In the genomic region with DNA sequence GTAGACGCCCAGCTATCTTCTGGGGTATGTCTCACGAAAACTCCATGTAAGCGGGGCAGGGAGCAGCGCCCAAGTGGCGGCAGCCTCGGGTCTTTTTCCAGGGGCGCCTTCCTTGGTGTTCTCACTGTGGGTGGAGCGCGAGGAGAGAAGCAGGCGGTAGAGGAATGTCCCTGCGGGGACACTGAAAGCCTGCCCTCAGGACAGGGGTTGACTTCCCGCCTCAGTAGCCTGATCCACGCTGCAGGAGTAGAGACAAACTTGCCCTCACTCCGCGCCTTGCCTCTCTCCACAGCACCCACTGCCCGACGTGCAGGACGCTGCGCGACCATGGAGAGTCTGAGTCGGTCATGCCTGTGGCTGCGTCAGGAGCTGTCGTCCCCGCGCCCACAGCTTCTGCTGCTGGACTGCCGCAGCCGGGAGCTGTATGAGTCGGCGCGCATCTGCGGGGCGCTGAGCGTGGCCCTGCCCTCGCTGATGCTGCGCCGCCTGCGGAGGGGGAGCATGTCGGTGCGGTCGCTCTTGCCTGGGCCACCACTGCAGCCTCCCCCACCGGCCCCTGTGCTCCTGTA, we compare ENCODE assay signal across 8 mouse cellular contexts. TPM values are rescaled to one million over a fixed set of nuclear protein-coding genes. Genes with fewer than 3 reads are reported as not detected.
A peak's percentile ranks its signal among the peaks of the same experiment; 100 is the strongest.
DNase-seq lines count a peak whose midpoint lies in the region; ATAC-seq and TF ChIP-seq lines count a peak whose summit lies in the region.

No protein-coding gene starts in this region.

- no peak overlapping the region for H3K27ac ChIP-seq in embryonic facial prominence, embryonic 14.5 days (replicated peaks; ENCODE audit: low read depth, low read length)
- H3K27ac ChIP-seq in limb, embryonic 13.5 days: no peak overlapping the region
- no peak overlapping the region for H3K27ac ChIP-seq in olfactory bulb, adult 2 months (ENCODE audit: insufficient read depth, low read depth, low read length)
- no peak overlapping the region for H3K27ac ChIP-seq in cerebellum, adult 2 months (ENCODE audit: insufficient read depth, low read length)

- peak overlapping the region; percentile 65 for H3K4me2 ChIP-seq in embryonic facial prominence, embryonic 14.5 days (ENCODE audit: low read depth, low read length)
- peak overlapping the region; percentile 66 for H3K4me2 ChIP-seq in limb, embryonic 13.5 days (replicated peaks)

- ATAC-seq in embryonic facial prominence, embryonic 14.5 days (ENCODE audit: low read depth): peak; percentile 20; the same call in 1 of the 2 replicates
- ATAC-seq in limb, embryonic 13.5 days (ENCODE audit: low FRiP score, low read depth): no peak

- peaks cover 53% of the 10 kb centered on the region for H3K27me3 ChIP-seq in embryonic facial prominence, embryonic 14.5 days (replicated peaks; ENCODE audit: control insufficient read depth, insufficient read depth, low read length)
- peaks cover 61% of the 10 kb centered on the region for H3K27me3 ChIP-seq in limb, embryonic 13.5 days
- no peaks in the 10 kb centered on the region for H3K27me3 ChIP-seq in cerebellum, adult 2 months (ENCODE audit: control insufficient read depth, insufficient read depth, low read length)

- no peak for TF ChIP-seq POLR2A in lung, adult 2 months (IDR thresholded peaks at IDR 0.05; ENCODE audit: borderline replicate concordance, extremely low read depth, low read depth, low read length)
- TF ChIP-seq POLR2A in olfactory bulb, adult 2 months (IDR thresholded peaks at IDR 0.05; ENCODE audit: insufficient read depth, low read depth, low read length): no peak
- no peak for TF ChIP-seq POLR2A in cerebellum, adult 2 months (IDR thresholded peaks at IDR 0.05; ENCODE audit: borderline replicate concordance, insufficient read depth, low read length)

- no peaks in the 10 kb centered on the region for H3K4me1 ChIP-seq in lung, adult 2 months (ENCODE audit: control insufficient read depth, insufficient read depth, low read length)
- no peaks in the 10 kb centered on the region for H3K4me1 ChIP-seq in embryonic facial prominence, embryonic 14.5 days (ENCODE audit: control insufficient read depth, insufficient read depth, low read length)
- H3K4me1 ChIP-seq in limb, embryonic 13.5 days: peaks cover 9% of the 10 kb centered on the region
- H3K4me1 ChIP-seq in olfactory bulb, adult 2 months (ENCODE audit: control insufficient read depth, insufficient read depth, low read length): peaks cover 27% of the 10 kb centered on the region
- 0 out of 2 replicates have a peak, but pooled peaks cover 3% of the 10 kb centered on the region for H3K4me1 ChIP-seq in cerebellum, adult 2 months (ENCODE audit: control insufficient read depth, insufficient read depth, low read length)

- no peaks in the 10 kb centered on the region for H3K36me3 ChIP-seq in embryonic facial prominence, embryonic 14.5 days (ENCODE audit: control insufficient read depth, insufficient read depth, low read length)
- H3K36me3 ChIP-seq in limb, embryonic 13.5 days: no peaks in the 10 kb centered on the region

- H3K9me3 ChIP-seq in embryonic facial prominence, embryonic 14.5 days (ENCODE audit: control insufficient read depth, low read length): no peaks in the 10 kb centered on the region
- no peaks in the 10 kb centered on the region for H3K9me3 ChIP-seq in limb, embryonic 13.5 days

- DNase-seq in lung, adult 2 months: peak; percentile 7
- DNase-seq in lung, postnatal 10 days: no peak
- no peak for DNase-seq in embryonic facial prominence, embryonic 14.5 days (ENCODE audit: low spot score)
- no peak for DNase-seq in layer of hippocampus, postnatal 36 days
- DNase-seq in adrenal gland, postnatal 10 days: no peak
- DNase-seq in cerebellum, adult 2 months: no peak

- TF ChIP-seq CTCF in lung, adult 2 months (IDR thresholded peaks at IDR 0.05; ENCODE audit: insufficient read depth, low read length): no peak
- TF ChIP-seq CTCF in olfactory bulb, adult 2 months (IDR thresholded peaks at IDR 0.05; ENCODE audit: insufficient read depth, low read depth, low read length): no peak
- TF ChIP-seq CTCF in cerebellum, adult 2 months (IDR thresholded peaks at IDR 0.05; ENCODE audit: borderline replicate concordance, insufficient read depth, low read depth, low read length): no peak

- H3K4me3 ChIP-seq in lung, adult 2 months (replicated peaks; ENCODE audit: extremely low read depth, low read depth, low read length): no peak overlapping the region
- peak overlapping the region; percentile 37 for H3K4me3 ChIP-seq in embryonic facial prominence, embryonic 14.5 days (ENCODE audit: low read depth, low read length)
- H3K4me3 ChIP-seq in limb, embryonic 13.5 days: peak overlapping the region; percentile 43
- H3K4me3 ChIP-seq in olfactory bulb, adult 2 months (ENCODE audit: insufficient read depth, low read depth, low read length): peak overlapping the region; percentile 21
- no peak overlapping the region for H3K4me3 ChIP-seq in cerebellum, adult 2 months (replicated peaks; ENCODE audit: insufficient read depth, low read depth, low read length)

- 28% methylated on average over 41 of the region's 41 CpGs for WGBS in lung, adult 2 months
- 13% methylated on average over 22 of the region's 41 CpGs for WGBS in embryonic facial prominence, embryonic 14.5 days
- 16% methylated on average over 39 of the region's 41 CpGs for WGBS in limb, embryonic 13.5 days
- WGBS in olfactory bulb, adult 2 months: 19% methylated on average over 38 of the region's 41 CpGs
- 16% methylated on average over 41 of the region's 41 CpGs for WGBS in cerebellum, adult 2 months

- peak overlapping the region; percentile 49 for H3K9ac ChIP-seq in embryonic facial prominence, embryonic 14.5 days (ENCODE audit: low read depth, low read length)
- H3K9ac ChIP-seq in limb, embryonic 13.5 days: peak overlapping the region; percentile 57

RNA-seq across cellular contexts. Expression of a gene that starts 0.8 kb away (rescaled TPM):
- 1.3 and 1.4 TPM in 2 replicates for polyA plus RNA-seq in lung, adult 2 months (2012; rRNA removed)
- 1.6 and 2.2 TPM in 2 replicates for polyA plus RNA-seq in embryonic facial prominence, embryonic 14.5 days (2014; fragmentation: Nextera tagmentation; extraction: Ambion mirVana)
- 22.6 and 23.2 TPM in 2 replicates for polyA plus RNA-seq in limb, embryonic 13.5 days (2015; fragmentation: Nextera tagmentation; extraction: Ambion mirVana)
- not detected in 2 replicates for polyA plus RNA-seq in olfactory bulb, adult 2 months (2012; ENCODE audit: insufficient read depth, insufficient read length, low replicate concordance, missing spikeins)
- total RNA-seq in layer of hippocampus, postnatal 36 days (2021): under 1 TPM; 0.18 to 0.25 TPM
- total RNA-seq in adrenal gland, postnatal 10 days (2021): 1 to 10 TPM in 1 of 2 experiments, under 1 TPM in 1; 0.67 to 1.1 TPM
- polyA plus RNA-seq in cerebellum, adult 2 months (2012; rRNA removed): 0.43 and 0.52 TPM in 2 replicates

RNA-seq across cellular contexts. Expression of a gene that starts 19.9 kb away (rescaled TPM):
- 5.1 and 6.1 TPM in 2 replicates for polyA plus RNA-seq in lung, adult 2 months (2012; rRNA removed)
- 16.6 and 19.9 TPM in 2 replicates for polyA plus RNA-seq in embryonic facial prominence, embryonic 14.5 days (2014; fragmentation: Nextera tagmentation; extraction: Ambion mirVana)
- 21.7 TPM in 2 replicates for polyA plus RNA-seq in limb, embryonic 13.5 days (2015; fragmentation: Nextera tagmentation; extraction: Ambion mirVana)
- polyA plus RNA-seq in olfactory bulb, adult 2 months (2012; ENCODE audit: insufficient read depth, insufficient read length, low replicate concordance, missing spikeins): not detected in 2 replicates
- total RNA-seq in layer of hippocampus, postnatal 36 days (2021): 100 to 1,000 TPM; 107 to 123 TPM
- 10 to 100 TPM in 1 of 2 experiments, 1 to 10 TPM in 1; 5.6 to 13.8 TPM for total RNA-seq in adrenal gland, postnatal 10 days (2021)
- polyA plus RNA-seq in cerebellum, adult 2 months (2012; rRNA removed): 92.0 and 97.8 TPM in 2 replicates

RNA-seq across cellular contexts. Expression of a gene that starts 33.0 kb away (rescaled TPM):
- polyA plus RNA-seq in lung, adult 2 months (2012; rRNA removed): 47.8 and 59.1 TPM in 2 replicates
- polyA plus RNA-seq in embryonic facial prominence, embryonic 14.5 days (2014; fragmentation: Nextera tagmentation; extraction: Ambion mirVana): 8.8 and 10.1 TPM in 2 replicates
- polyA plus RNA-seq in limb, embryonic 13.5 days (2015; fragmentation: Nextera tagmentation; extraction: Ambion mirVana): 8.3 and 8.8 TPM in 2 replicates
- 112 TPM in 1 of 2 replicates, not detected in the other for polyA plus RNA-seq in olfactory bulb, adult 2 months (2012; ENCODE audit: insufficient read depth, insufficient read length, low replicate concordance, missing spikeins)
- 100 to 1,000 TPM in 1 of 2 experiments, 10 to 100 TPM in 1; 92.0 to 100 TPM for total RNA-seq in layer of hippocampus, postnatal 36 days (2021)
- total RNA-seq in adrenal gland, postnatal 10 days (2021): 10 to 100 TPM; 31.9 to 43.3 TPM
- 165 and 166 TPM in 2 replicates for polyA plus RNA-seq in cerebellum, adult 2 months (2012; rRNA removed)

Comparison
In these comparisons a context has a peak if more than half of its experiments do, and no peak if none do; other contexts are left out.
1. H3K4me3 ChIP-seq: peak in embryonic facial prominence, embryonic 14.5 days (single experiment), limb, embryonic 13.5 days (single experiment) and olfactory bulb, adult 2 months (single experiment); none in lung, adult 2 months (single experiment) and cerebellum, adult 2 months (single experiment).